Mouse (Mus musculus) hindbrain, postnatal 0 days (tissue): ENCODE results near the gene Kifc3. TPM values are rescaled to one million over a fixed set of nuclear protein-coding genes. Genes with fewer than 3 reads are reported as not detected.
A peak's percentile ranks its signal among the peaks of the same experiment; 100 is the strongest.

ENCODE experiments used
- ATAC-seq: fragments of 200-750 bp; cut with Nextera tagmentation; 2 replicates; pipeline ENCODE4 v1.8.0; 2017; ENCODE audit warnings: mild to moderate bottlenecking, moderate TSS enrichment, moderate library complexity
- DNase-seq: peaks from one replicate; pipeline ENCODE4 v3.0.0-alpha.2; 2015; ENCODE audit warnings: low spot score
- H3K27ac ChIP-seq: fragments of 300-500 bp; sonication (generic); 2 replicates; pipeline ENCODE4 v1.5.1; 2014; ENCODE audit warnings: mild to moderate bottlenecking
- H3K27me3 ChIP-seq: fragments of 300-500 bp; sonication (generic); 2 replicates; pipeline ENCODE4 v1.6.1; 2014; ENCODE audit warnings: low read length, mixed read lengths; ENCODE audit not compliant: insufficient read depth
- H3K36me3 ChIP-seq: fragments of 300-500 bp; sonication (generic); 2 replicates; pipeline ENCODE4 v1.6.1; 2014; ENCODE audit warnings: low read length, mixed read lengths; ENCODE audit not compliant: insufficient read depth
- H3K4me1 ChIP-seq: fragments of 300-500 bp; sonication (generic); 2 replicates; pipeline ENCODE4 v1.6.1; 2014; ENCODE audit warnings: antibody characterized with exemption, low read length, mixed read lengths; ENCODE audit not compliant: insufficient read depth
- H3K4me2 ChIP-seq: fragments of 300-500 bp; sonication (generic); 2 replicates; pipeline ENCODE4 v1.6.1; 2014; ENCODE audit warnings: low read depth, mild to moderate bottlenecking, low read length, moderate library complexity, mixed read lengths
- H3K4me3 ChIP-seq: fragments of 300-500 bp; sonication (generic); 2 replicates; pipeline ENCODE4 v1.5.1; 2014; ENCODE audit warnings: low read length
- H3K9ac ChIP-seq: fragments of 300-500 bp; sonication (generic); replicated peaks from 2 replicates; pipeline ENCODE4 v1.6.1; 2014; ENCODE audit warnings: mild to moderate bottlenecking, low read length, moderate library complexity, mixed read lengths
- H3K9me3 ChIP-seq: fragments of 300-500 bp; sonication (generic); 2 replicates; pipeline ENCODE4 v1.6.1; 2016; ENCODE audit warnings: low read length, mixed read lengths
- CTCF ChIP-seq: IDR thresholded peaks from 2 replicates; pipeline ENCODE4 v1.5.1; 2016; ENCODE audit warnings: antibody characterized with exemption, control low read depth, low read depth
- WGBS: fragments of 180-500 bp; shearing (Covaris S2); extraction: QIAGEN DNeasy Blood & Tissue Kit; methylation state at CpG from one replicate; pipeline ENCODE4 v1.1.7; 2014; 5-methylcytosine and 5-hydroxymethylcytosine counted together
- polyA plus RNA-seq: library from polyadenylated mRNA; unstranded; fragments of >200 nt; fragmentation: Nextera tagmentation; extraction: Ambion mirVana; gene quantifications from 2 replicates; pipeline ENCODE4 v1.2.1, GENCODE M21; 2015
- total RNA-seq: library from RNA; depleted of rRNA; stranded (reverse); fragments of >200 nt; gene quantifications from 2 replicates; pipeline ENCODE4 v1.2.3, GENCODE M21; 2014

Gene Kifc3
- total and polyA plus RNA-seq, 2 experiments from 2014 or later: 29.0 to 50.2 TPM

- no peaks in the 10 kb centered on the region for H3K36me3 ChIP-seq
- no peak for TF ChIP-seq CTCF
- 86% methylated on average over 5 of the region's 5 CpGs for WGBS
- no peak overlapping the region for H3K4me3 ChIP-seq
- H3K4me2 ChIP-seq: no peak overlapping the region
- ATAC-seq (no peak), DNase-seq (no peak)
- H3K27me3 ChIP-seq: no peaks in the 10 kb centered on the region
- no peak overlapping the region for H3K27ac ChIP-seq
- H3K9ac ChIP-seq: no peak overlapping the region
- H3K4me1 ChIP-seq: no peaks in the 10 kb centered on the region
- H3K9me3 ChIP-seq: no peaks in the 10 kb centered on the region
These were observed 21.4 kb upstream of the Kifc3 start for GRCm38 (mm10) chr8:95223969-95224368.

- H3K4me2 ChIP-seq: no peak overlapping the region
- WGBS: 56% methylated on average over 2 of the region's 2 CpGs
- no peak for TF ChIP-seq CTCF
- no peaks in the 10 kb centered on the region for H3K9me3 ChIP-seq
- no peaks in the 10 kb centered on the region for H3K36me3 ChIP-seq
- DNase-seq (no peak), ATAC-seq (no peak)
- no peak overlapping the region for H3K9ac ChIP-seq
- no peaks in the 10 kb centered on the region for H3K27me3 ChIP-seq
- no peaks in the 10 kb centered on the region for H3K4me1 ChIP-seq
- no peak overlapping the region for H3K27ac ChIP-seq
- no peak overlapping the region for H3K4me3 ChIP-seq
These were observed 18.4 kb upstream of the Kifc3 start for GRCm38 (mm10) chr8:95221045-95221444.

- TF ChIP-seq CTCF: no peak
- Histone ChIP-seq H3K27me3 (no peaks in the 10 kb centered on the region), H3K4me1 (no peaks in the 10 kb centered on the region), H3K4me3 (no peak overlapping the region), H3K36me3 (no peaks in the 10 kb centered on the region), H3K4me2 (no peak overlapping the region), H3K9ac (no peak overlapping the region), H3K9me3 (no peaks in the 10 kb centered on the region), H3K27ac (no peak overlapping the region)
- DNase-seq: no peak
- WGBS: 60% methylated on average over 7 of the region's 7 CpGs
- no peak for ATAC-seq
These were observed 18.0 kb upstream of the Kifc3 start for GRCm38 (mm10) chr8:95220571-95220998.

GRCm38 (mm10) chr8:95219623-95220022 is 17.0 kb upstream of the Kifc3 start:
- Histone ChIP-seq H3K27me3 (no peaks in the 10 kb centered on the region), H3K4me2 (no peak overlapping the region), H3K9ac (no peak overlapping the region), H3K36me3 (no peaks in the 10 kb centered on the region), H3K4me1 (no peaks in the 10 kb centered on the region), H3K27ac (no peak overlapping the region), H3K9me3 (no peaks in the 10 kb centered on the region), H3K4me3 (no peak overlapping the region)
- 87% methylated on average over 8 of the region's 8 CpGs for whole genome bisulfite sequencing
- ATAC-seq (no peak), DNase-seq (no peak)
- peak; percentile 36 for TF ChIP-seq CTCF

DNA sequence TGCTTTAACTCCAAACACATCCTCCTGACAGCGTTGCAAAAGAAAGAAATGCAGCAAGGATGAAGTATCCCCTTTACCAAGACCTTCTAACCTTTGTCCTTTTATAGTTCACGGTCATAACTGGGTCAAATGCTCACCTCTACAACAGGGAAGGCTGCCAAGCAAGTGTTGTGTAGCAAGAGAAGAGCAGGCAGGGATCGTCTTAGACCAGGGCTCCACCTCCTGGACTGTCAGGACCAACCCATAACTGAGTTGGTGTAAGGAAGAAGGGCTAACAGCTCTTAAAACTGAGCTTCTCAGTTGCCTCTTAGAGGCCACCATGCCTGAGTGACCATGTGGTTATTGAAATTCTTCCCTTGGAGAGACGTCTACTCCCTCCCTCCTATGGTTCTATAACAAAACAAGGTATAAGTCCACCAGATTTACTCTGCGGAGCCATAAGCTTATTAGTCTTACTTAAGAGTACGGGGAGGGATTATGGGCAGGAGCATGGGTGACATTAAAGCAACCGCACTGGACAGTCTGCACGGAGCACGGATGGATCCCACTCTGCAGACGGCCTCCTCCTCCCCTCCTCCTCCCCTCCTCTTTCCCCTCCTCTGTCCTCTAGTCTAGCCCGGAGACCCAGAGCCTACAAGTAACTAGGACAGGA is 13.2 kb upstream of the Kifc3 start:
- no peak for TF ChIP-seq CTCF
- Histone ChIP-seq H3K27me3 (no peaks in the 10 kb centered on the region), H3K36me3 (no peaks in the 10 kb centered on the region), H3K4me2 (no peak overlapping the region), H3K4me3 (no peak overlapping the region), H3K9me3 (no peaks in the 10 kb centered on the region), H3K9ac (no peak overlapping the region), H3K4me1 (no peaks in the 10 kb centered on the region), H3K27ac (no peak overlapping the region)
- no peak for DNase-seq
- 77% methylated on average over 11 of the region's 11 CpGs for WGBS
- no peak for ATAC-seq

DNA sequence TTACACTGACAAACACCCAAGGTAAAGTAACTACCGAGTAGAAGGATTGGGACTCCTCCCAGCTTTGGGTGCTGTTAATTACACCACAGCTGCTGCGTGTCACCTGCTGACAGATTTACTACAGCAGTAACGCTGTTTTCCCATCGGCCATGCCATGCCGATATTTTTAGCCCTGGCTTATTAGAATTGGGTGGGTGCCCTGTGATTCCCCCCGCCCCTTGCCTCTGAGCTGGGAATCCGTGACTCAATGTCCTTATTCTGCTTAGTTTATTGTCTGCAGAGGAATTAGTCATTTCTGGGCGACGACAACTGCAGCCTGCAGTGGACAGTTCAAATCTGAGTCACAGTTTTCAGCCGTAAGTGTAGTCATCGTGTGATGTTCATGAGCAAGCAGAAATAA is 7.3 kb upstream of the Kifc3 start:
- DNase-seq (no peak), ATAC-seq (no peak)
- no peaks in the 10 kb centered on the region for H3K36me3 ChIP-seq
- H3K9me3 ChIP-seq: no peaks in the 10 kb centered on the region
- no peak overlapping the region for H3K4me2 ChIP-seq
- H3K4me1 ChIP-seq: no peaks in the 10 kb centered on the region
- TF ChIP-seq CTCF: no peak
- H3K4me3 ChIP-seq: no peak overlapping the region
- no peak overlapping the region for H3K9ac ChIP-seq
- no peak overlapping the region for H3K27ac ChIP-seq
- H3K27me3 ChIP-seq: no peaks in the 10 kb centered on the region
- WGBS: 46% methylated on average over 11 of the region's 11 CpGs

- Histone ChIP-seq H3K27ac (0 out of 2 replicates have a peak overlapping the region, but pooled peaks have one; percentile 36), H3K4me1 (no peaks in the 10 kb centered on the region), H3K36me3 (no peaks in the 10 kb centered on the region), H3K4me3 (no peak overlapping the region), H3K27me3 (no peaks in the 10 kb centered on the region), H3K4me2 (no peak overlapping the region), H3K9ac (no peak overlapping the region), H3K9me3 (no peaks in the 10 kb centered on the region)
- ATAC-seq (peak; percentile 22; the same call in 1 of the 2 replicates), DNase-seq (peak; percentile 60)
- no peak for TF ChIP-seq CTCF
- 21% methylated on average over 8 of the region's 8 CpGs for WGBS
These were observed 3.3 kb upstream of the Kifc3 start for GRCm38 (mm10) chr8:95205946-95206345.
